11 mouse cellular contexts compared by ENCODE assay signal in genomic region chr4:47881560-47881959, GRCm38 (mm10).
DNase-seq lines count a peak whose midpoint lies in the region; ATAC-seq lines count a peak whose summit lies in the region.
"Had no signal": no experiment of that assay in that cellular context is flagged by ENCODE, and none has a peak within 500 bp of the region (broad histone marks: within the 10 kb centered on the region; RNA-seq: fewer than 3 reads in every experiment).

No protein-coding gene starts in this region.

- H3K9me3 ChIP-seq in neural tube, embryonic 13.5 days, result no peaks in the 10 kb centered on the region
- H3K9me3 ChIP-seq in heart, embryonic 11.5 days (replicated peaks; ENCODE audit: control insufficient read depth, low read length), result no peaks in the 10 kb centered on the region

- no peaks in the 10 kb centered on the region for H3K36me3 ChIP-seq in neural tube, embryonic 13.5 days
- H3K36me3 ChIP-seq in heart, embryonic 11.5 days (ENCODE audit: control insufficient read depth, insufficient read depth, low read length), result no peaks in the 10 kb centered on the region

- no peak overlapping the region for H3K4me2 ChIP-seq in neural tube, embryonic 13.5 days
- no peak overlapping the region for H3K4me2 ChIP-seq in heart, embryonic 11.5 days

- no peak for DNase-seq in neural tube, embryonic 10.5 days (ENCODE audit: extremely low spot score, low spot score)
- DNase-seq in cerebellum, postnatal 25 days, result peak; percentile 66 to 68
- DNase-seq in layer of hippocampus, postnatal 14 days (ENCODE audit: low spot score in 2 of 2), result peak; percentile 60 to 77
- DNase-seq in telencephalon, adult 2 months (ENCODE audit: low read depth, low spot score), result peak; percentile 68
- no peak for DNase-seq in heart, postnatal 14 days
- DNase-seq: gastrocnemius, postnatal 10 days; heart, postnatal 36 days; thymus, postnatal 36 days had no signal

- 58% methylated on average over 9 of the region's 9 CpGs for WGBS in neural tube, embryonic 13.5 days
- WGBS in heart, embryonic 11.5 days (ENCODE audit: insufficient replicate concordance), result 71% methylated on average over 9 of the region's 9 CpGs

- H3K27ac ChIP-seq in neural tube, embryonic 13.5 days (replicated peaks), result 0 out of 2 replicates have a peak overlapping the region, but pooled peaks have one; percentile 24
- H3K27ac ChIP-seq in heart, embryonic 11.5 days (ENCODE audit: low read depth, low read length), result no peak overlapping the region

- peaks cover 5% of the 10 kb centered on the region; the same call in 1 of the 2 replicates for H3K4me1 ChIP-seq in neural tube, embryonic 13.5 days (replicated peaks)
- no peaks in the 10 kb centered on the region for H3K4me1 ChIP-seq in heart, embryonic 11.5 days (ENCODE audit: control insufficient read depth, insufficient read depth, low read length)

- no peak for ATAC-seq in neural tube, embryonic 13.5 days (ENCODE audit: low read depth)
- ATAC-seq in heart, embryonic 11.5 days (replicated peaks; ENCODE audit: insufficient number of reproducible peaks, low FRiP score, low TSS enrichment), result no peak

- H3K9ac ChIP-seq in neural tube, embryonic 13.5 days, result no peak overlapping the region
- H3K9ac ChIP-seq in heart, embryonic 11.5 days (ENCODE audit: low read depth, low read length), result no peak overlapping the region
- H3K9ac ChIP-seq: lung, embryonic 14.5 days had no signal

- intact Hi-C loops in heart, postnatal 14 days (cut with DNase I), result no loop called here

- H3K4me3 ChIP-seq in neural tube, embryonic 13.5 days, result no peak overlapping the region
- no peak overlapping the region for H3K4me3 ChIP-seq in heart, embryonic 11.5 days (ENCODE audit: low read depth, low read length)

- H3K27me3 ChIP-seq in neural tube, embryonic 13.5 days, result no peaks in the 10 kb centered on the region
- H3K27me3 ChIP-seq in heart, embryonic 11.5 days (ENCODE audit: control insufficient read depth, insufficient read depth, low read length), result no peaks in the 10 kb centered on the region

Comparison
In these comparisons a context has a peak if more than half of its experiments do, and no peak if none do; other contexts are left out.
1. DNase-seq: peak in cerebellum, postnatal 25 days (2 of 2), layer of hippocampus, postnatal 14 days (2 of 2) and telencephalon, adult 2 months (single experiment); none in neural tube, embryonic 10.5 days (single experiment) and heart, postnatal 14 days (0 of 2).